Mouse (Mus musculus): ENCODE results near the gene Pxmp4. TPM values are rescaled to one million over a fixed set of nuclear protein-coding genes. Genes with fewer than 3 reads are reported as not detected.
A peak's percentile ranks its signal among the peaks of the same experiment; 100 is the strongest.

The Pxmp4 gene
- polyA plus RNA-seq, 1 experiment from 2014 or later = 12.4 TPM

GRCm38 (mm10) chr2:154581421-154581820 is 22.1 kb downstream of the Pxmp4 start:
- Histone ChIP-seq H3K36me3 (replicated peaks) (no peaks in the 10 kb centered on the region), H3K27me3 (ENCODE audit: poor library complexity, severe bottlenecking) (no peaks in the 10 kb centered on the region), H3K4me3 (no peak overlapping the region), H3K4me1 (peaks cover 31% of the 10 kb centered on the region), H3K9me3 (no peaks in the 10 kb centered on the region), H3K27ac (no peak overlapping the region)
- 88% methylated on average over 1 of the region's 1 CpGs for WGBS
- no peak for DNase-seq (ENCODE audit: extremely low spot score, low spot score)

GRCm38 (mm10) chr2:154580586-154580985 is 22.9 kb downstream of the Pxmp4 start:
- H3K9me3 ChIP-seq = no peaks in the 10 kb centered on the region
- H3K4me3 ChIP-seq = no peak overlapping the region
- H3K36me3 ChIP-seq (replicated peaks) = no peaks in the 10 kb centered on the region
- 90% methylated on average over 8 of the region's 8 CpGs for WGBS
- DNase-seq (ENCODE audit: extremely low spot score, low spot score) = no peak
- no peaks in the 10 kb centered on the region for H3K27me3 ChIP-seq (ENCODE audit: poor library complexity, severe bottlenecking)
- peak overlapping the region; percentile 21; the same call in 1 of the 2 replicates for H3K27ac ChIP-seq
- H3K4me1 ChIP-seq = peaks cover 32% of the 10 kb centered on the region

- no peaks in the 10 kb centered on the region for H3K9me3 ChIP-seq
Measured at GRCm38 (mm10) chr2:154577744-154578067, 25.8 kb downstream of the Pxmp4 start.

GRCm38 (mm10) chr2:154576876-154577743 is 26.4 kb downstream of the Pxmp4 start:
- DNase-seq (ENCODE audit: extremely low spot score, low spot score) = peak; percentile 42
- 39% methylated on average over 12 of the region's 12 CpGs for WGBS
- H3K27ac ChIP-seq = peak overlapping the region; percentile 83

More at GRCm38 (mm10) chr2:154577744-154578067, 25.8 kb downstream of the Pxmp4 start:
- Histone ChIP-seq H3K27ac (peak overlapping the region; percentile 83), H3K4me1 (peaks cover 20% of the 10 kb centered on the region), H3K36me3 (replicated peaks) (no peaks in the 10 kb centered on the region), H3K4me3 (no peak overlapping the region), H3K27me3 (ENCODE audit: poor library complexity, severe bottlenecking) (no peaks in the 10 kb centered on the region)
- 68% methylated on average over 6 of the region's 6 CpGs for WGBS
- no peak for DNase-seq (ENCODE audit: extremely low spot score, low spot score)

GRCm38 (mm10) chr2:154574271-154574670 is 29.2 kb downstream of the Pxmp4 start:
- Histone ChIP-seq H3K27me3 (ENCODE audit: poor library complexity, severe bottlenecking) (peaks cover 10% of the 10 kb centered on the region; the same call in 1 of the 2 replicates), H3K36me3 (replicated peaks) (no peaks in the 10 kb centered on the region), H3K4me3 (no peak overlapping the region), H3K9me3 (no peaks in the 10 kb centered on the region), H3K27ac (no peak overlapping the region), H3K4me1 (peaks cover 38% of the 10 kb centered on the region)
- 76% methylated on average over 7 of the region's 7 CpGs for WGBS
- no peak for DNase-seq (ENCODE audit: extremely low spot score, low spot score)

More at GRCm38 (mm10) chr2:154576876-154577743, 26.4 kb downstream of the Pxmp4 start:
- Histone ChIP-seq H3K4me3 (peak overlapping the region; percentile 20; the same call in 1 of the 2 replicates), H3K27me3 (ENCODE audit: poor library complexity, severe bottlenecking) (0 out of 2 replicates have a peak, but pooled peaks cover under 1% of the 10 kb centered on the region), H3K9me3 (no peaks in the 10 kb centered on the region), H3K4me1 (peaks cover 20% of the 10 kb centered on the region), H3K36me3 (replicated peaks) (no peaks in the 10 kb centered on the region)

GRCm38 (mm10) chr2:154572996-154573395 is 30.5 kb downstream of the Pxmp4 start:
- H3K36me3 ChIP-seq (replicated peaks) = peaks cover 1% of the 10 kb centered on the region
- H3K27ac ChIP-seq = no peak overlapping the region
- no peaks in the 10 kb centered on the region for H3K9me3 ChIP-seq
- H3K4me3 ChIP-seq = no peak overlapping the region
- WGBS = 83% methylated on average over 3 of the region's 3 CpGs
- peaks cover 10% of the 10 kb centered on the region; the same call in 1 of the 2 replicates for H3K27me3 ChIP-seq (ENCODE audit: poor library complexity, severe bottlenecking)
- H3K4me1 ChIP-seq = peaks cover 50% of the 10 kb centered on the region
- no peak for DNase-seq (ENCODE audit: extremely low spot score, low spot score)

- DNase-seq (ENCODE audit: extremely low spot score, low spot score) = no peak
- peaks cover 50% of the 10 kb centered on the region for H3K4me1 ChIP-seq
Measured at GRCm38 (mm10) chr2:154571976-154572375, 31.5 kb downstream of the Pxmp4 start.

GRCm38 (mm10) chr2:154571266-154571665 is 32.2 kb downstream of the Pxmp4 start:
- H3K4me3 ChIP-seq = peak overlapping the region; percentile 88; the same call in 1 of the 2 replicates
- peaks cover 10% of the 10 kb centered on the region; the same call in 1 of the 2 replicates for H3K27me3 ChIP-seq (ENCODE audit: poor library complexity, severe bottlenecking)
- peaks cover 7% of the 10 kb centered on the region for H3K36me3 ChIP-seq (replicated peaks)
- 90% methylated on average over 4 of the region's 4 CpGs for WGBS
- peaks cover 50% of the 10 kb centered on the region for H3K4me1 ChIP-seq
- 0 out of 2 replicates have a peak overlapping the region, but pooled peaks have one; percentile 98 for H3K27ac ChIP-seq
- DNase-seq (ENCODE audit: extremely low spot score, low spot score) = no peak
- no peaks in the 10 kb centered on the region for H3K9me3 ChIP-seq

More at GRCm38 (mm10) chr2:154571976-154572375, 31.5 kb downstream of the Pxmp4 start:
- no peak overlapping the region for H3K27ac ChIP-seq
- H3K9me3 ChIP-seq = no peaks in the 10 kb centered on the region
- 88% methylated on average over 8 of the region's 8 CpGs for WGBS
- H3K36me3 ChIP-seq (replicated peaks) = peaks cover 7% of the 10 kb centered on the region
- peaks cover 10% of the 10 kb centered on the region; the same call in 1 of the 2 replicates for H3K27me3 ChIP-seq (ENCODE audit: poor library complexity, severe bottlenecking)
- H3K4me3 ChIP-seq = no peak overlapping the region

GRCm38 (mm10) chr2:154570666-154571065 is 32.8 kb downstream of the Pxmp4 start:
- DNase-seq (ENCODE audit: extremely low spot score, low spot score) = no peak
- Histone ChIP-seq H3K27ac (peak overlapping the region; percentile 98), H3K27me3 (ENCODE audit: poor library complexity, severe bottlenecking) (peaks cover 10% of the 10 kb centered on the region; the same call in 1 of the 2 replicates), H3K4me1 (peaks cover 53% of the 10 kb centered on the region), H3K36me3 (replicated peaks) (peaks cover 11% of the 10 kb centered on the region), H3K9me3 (no peaks in the 10 kb centered on the region), H3K4me3 (peak overlapping the region; percentile 88; the same call in 1 of the 2 replicates)
- 86% methylated on average over 4 of the region's 4 CpGs for WGBS

GRCm38 (mm10) chr2:154569836-154570286 is 33.6 kb downstream of the Pxmp4 start, which contains the start of gene E2f1:
Gene E2f1, minus strand, starts transcription at chr2:154569892.
- WGBS = under 1% methylated on average over 44 of the region's 44 CpGs
- Histone ChIP-seq H3K27me3 (ENCODE audit: poor library complexity, severe bottlenecking) (peaks cover 10% of the 10 kb centered on the region; the same call in 1 of the 2 replicates), H3K4me3 (peak within 1 kb of the TSS; percentile 88), H3K9me3 (no peaks in the 10 kb centered on the region), H3K27ac (peak within 1 kb of the TSS; percentile 98), H3K36me3 (replicated peaks) (peaks cover 20% of the 10 kb centered on the region), H3K4me1 (peaks cover 61% of the 10 kb centered on the region)
- DNase-seq (ENCODE audit: extremely low spot score, low spot score) = peak; percentile 98

GRCm38 (mm10) chr2:154569071-154569748 is 34.3 kb downstream of the Pxmp4 start:
- Histone ChIP-seq H3K9me3 (no peaks in the 10 kb centered on the region), H3K27me3 (ENCODE audit: poor library complexity, severe bottlenecking) (peaks cover 10% of the 10 kb centered on the region; the same call in 1 of the 2 replicates), H3K36me3 (replicated peaks) (peaks cover 26% of the 10 kb centered on the region), H3K27ac (peak overlapping the region; percentile 98), H3K4me3 (peak overlapping the region; percentile 88), H3K4me1 (peaks cover 61% of the 10 kb centered on the region)
- peak; percentile 64 for DNase-seq (ENCODE audit: extremely low spot score, low spot score)
- WGBS = under 1% methylated on average over 65 of the region's 70 CpGs

- 25% methylated on average over 10 of the region's 10 CpGs for WGBS
- Histone ChIP-seq H3K4me1 (peaks cover 61% of the 10 kb centered on the region), H3K27me3 (ENCODE audit: poor library complexity, severe bottlenecking) (peaks cover 10% of the 10 kb centered on the region; the same call in 1 of the 2 replicates), H3K9me3 (no peaks in the 10 kb centered on the region), H3K4me3 (peak overlapping the region; percentile 88), H3K36me3 (replicated peaks) (peaks cover 33% of the 10 kb centered on the region), H3K27ac (peak overlapping the region; percentile 98)
- peak; percentile 51 for DNase-seq (ENCODE audit: extremely low spot score, low spot score)
Measured at GRCm38 (mm10) chr2:154568329-154569070, 35.0 kb downstream of the Pxmp4 start.
